Mouse (Mus musculus): ENCODE results near the gene Msi2. TPM values are rescaled to one million over a fixed set of nuclear protein-coding genes. Genes with fewer than 3 reads are reported as not detected.

The Msi2 gene
- total and polyA plus RNA-seq, 2 experiments from 2014 or later: 22.1 to 94.6 TPM

- DNase-seq (ENCODE audit: low spot score) (peak; percentile 49), ATAC-seq (ENCODE audit: insufficient read depth, low read depth) (peak; percentile 30)
- Histone ChIP-seq H3K36me3 (replicated peaks; ENCODE audit: control insufficient read depth, insufficient read depth, low read length) (no peaks in the 10 kb centered on the region), H3K9ac (replicated peaks; ENCODE audit: low read depth, low read length) (0 out of 2 replicates have a peak overlapping the region, but pooled peaks have one; percentile 10), H3K27me3 (ENCODE audit: control insufficient read depth, insufficient read depth, low read length) (no peaks in the 10 kb centered on the region), H3K4me1 (ENCODE audit: control insufficient read depth, insufficient read depth) (peaks cover 41% of the 10 kb centered on the region), H3K4me2 (ENCODE audit: low read depth, low read length) (no peak overlapping the region), H3K4me3 (ENCODE audit: low read depth, low read length) (no peak overlapping the region), H3K9me3 (replicated peaks; ENCODE audit: control insufficient read depth, low read length) (no peaks in the 10 kb centered on the region), H3K27ac (ENCODE audit: low read depth) (peak overlapping the region; percentile 89)
- 53% methylated on average over 9 of the region's 9 CpGs for WGBS
- no peak for TF ChIP-seq CTCF (IDR thresholded peaks at IDR 0.05; ENCODE audit: low read depth)
These were observed 339.5 kb downstream of the Msi2 start for GRCm38 (mm10) chr11:88378686-88379339.

DNA sequence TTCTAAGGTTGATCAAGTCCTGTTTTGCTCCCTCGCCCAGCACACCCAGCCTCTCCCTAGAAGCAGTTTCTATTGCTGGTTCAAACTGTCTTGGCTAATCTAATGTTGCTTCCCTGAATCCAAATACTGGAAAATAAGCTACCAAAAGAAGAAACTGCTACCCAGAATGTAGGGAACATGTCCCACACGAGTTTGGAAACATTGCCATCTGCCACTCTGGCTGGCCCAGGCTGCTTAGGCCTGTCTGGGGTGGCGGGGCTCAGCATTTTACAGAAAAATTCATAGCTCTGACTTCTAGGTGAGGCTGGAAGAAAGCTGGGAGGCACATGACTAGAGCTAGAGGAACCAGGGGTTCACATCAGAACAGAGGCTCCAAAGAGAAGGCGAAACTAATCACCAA, 345.7 kb downstream of the Msi2 start:
- no peak overlapping the region for H3K27ac ChIP-seq (ENCODE audit: low read depth)
- TF ChIP-seq EP300 (IDR thresholded peaks at IDR 0.05; ENCODE audit: low read depth) (no peak), CTCF (IDR thresholded peaks at IDR 0.05; ENCODE audit: low read depth) (no peak)
- H3K9ac ChIP-seq (replicated peaks; ENCODE audit: low read depth, low read length): no peak overlapping the region
- H3K27me3 ChIP-seq (ENCODE audit: control insufficient read depth, insufficient read depth, low read length): no peaks in the 10 kb centered on the region
- H3K4me1 ChIP-seq (ENCODE audit: control insufficient read depth, insufficient read depth): peaks cover 23% of the 10 kb centered on the region
- H3K9me3 ChIP-seq (replicated peaks; ENCODE audit: control insufficient read depth, low read length): no peaks in the 10 kb centered on the region
- 0 out of 2 replicates have a peak, but pooled peaks cover under 1% of the 10 kb centered on the region for H3K36me3 ChIP-seq (replicated peaks; ENCODE audit: control insufficient read depth, insufficient read depth, low read length)
- no peak overlapping the region for H3K4me2 ChIP-seq (ENCODE audit: low read depth, low read length)
- ATAC-seq (ENCODE audit: insufficient read depth, low read depth) (no peak), DNase-seq (ENCODE audit: low spot score) (no peak)
- no peak overlapping the region for H3K4me3 ChIP-seq (ENCODE audit: low read depth, low read length)
- 77% methylated on average over 4 of the region's 4 CpGs for WGBS

- DNase-seq (ENCODE audit: low spot score) (no peak), ATAC-seq (ENCODE audit: insufficient read depth, low read depth) (peak; percentile 30; the same call in 1 of the 2 replicates)
- Histone ChIP-seq H3K36me3 (replicated peaks; ENCODE audit: control insufficient read depth, insufficient read depth, low read length) (peaks cover 15% of the 10 kb centered on the region; the same call in 1 of the 2 replicates), H3K9me3 (replicated peaks; ENCODE audit: control insufficient read depth, low read length) (no peaks in the 10 kb centered on the region), H3K9ac (replicated peaks; ENCODE audit: low read depth, low read length) (no peak overlapping the region), H3K4me1 (ENCODE audit: control insufficient read depth, insufficient read depth) (peaks cover 19% of the 10 kb centered on the region), H3K27me3 (ENCODE audit: control insufficient read depth, insufficient read depth, low read length) (no peaks in the 10 kb centered on the region), H3K27ac (ENCODE audit: low read depth) (0 out of 2 replicates have a peak overlapping the region, but pooled peaks have one; percentile 15), H3K4me2 (ENCODE audit: low read depth, low read length) (no peak overlapping the region), H3K4me3 (ENCODE audit: low read depth, low read length) (no peak overlapping the region)
- TF ChIP-seq EP300 (IDR thresholded peaks at IDR 0.05; ENCODE audit: low read depth) (no peak), CTCF (IDR thresholded peaks at IDR 0.05; ENCODE audit: low read depth) (no peak)
- WGBS: 29% methylated on average over 3 of the region's 3 CpGs
These were observed 348.4 kb downstream of the Msi2 start for GRCm38 (mm10) chr11:88369898-88370297.

DNA sequence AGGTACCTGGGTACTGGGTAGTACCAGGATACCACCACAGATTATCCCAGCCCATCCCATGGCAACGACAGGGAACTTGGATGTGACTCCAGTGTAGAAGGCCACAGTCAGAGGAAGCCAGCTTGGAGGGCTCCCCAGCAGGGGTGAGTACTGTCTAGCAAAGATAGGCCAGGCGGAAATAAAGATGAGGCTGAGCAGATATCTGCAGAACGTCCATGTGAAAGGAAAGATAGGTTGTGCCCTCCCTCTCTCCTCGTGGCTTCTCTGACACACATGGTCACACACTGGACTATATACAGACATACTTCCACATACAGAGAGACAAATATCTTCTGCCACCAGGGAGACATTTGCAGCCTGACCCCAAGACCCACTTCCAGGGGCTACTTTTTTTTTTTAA, 350.8 kb downstream of the Msi2 start:
- WGBS: 61% methylated on average over 4 of the region's 4 CpGs
- no peak for ATAC-seq (ENCODE audit: insufficient read depth, low read depth)
- H3K4me1 ChIP-seq (ENCODE audit: control insufficient read depth, insufficient read depth): peaks cover 19% of the 10 kb centered on the region

DNA sequence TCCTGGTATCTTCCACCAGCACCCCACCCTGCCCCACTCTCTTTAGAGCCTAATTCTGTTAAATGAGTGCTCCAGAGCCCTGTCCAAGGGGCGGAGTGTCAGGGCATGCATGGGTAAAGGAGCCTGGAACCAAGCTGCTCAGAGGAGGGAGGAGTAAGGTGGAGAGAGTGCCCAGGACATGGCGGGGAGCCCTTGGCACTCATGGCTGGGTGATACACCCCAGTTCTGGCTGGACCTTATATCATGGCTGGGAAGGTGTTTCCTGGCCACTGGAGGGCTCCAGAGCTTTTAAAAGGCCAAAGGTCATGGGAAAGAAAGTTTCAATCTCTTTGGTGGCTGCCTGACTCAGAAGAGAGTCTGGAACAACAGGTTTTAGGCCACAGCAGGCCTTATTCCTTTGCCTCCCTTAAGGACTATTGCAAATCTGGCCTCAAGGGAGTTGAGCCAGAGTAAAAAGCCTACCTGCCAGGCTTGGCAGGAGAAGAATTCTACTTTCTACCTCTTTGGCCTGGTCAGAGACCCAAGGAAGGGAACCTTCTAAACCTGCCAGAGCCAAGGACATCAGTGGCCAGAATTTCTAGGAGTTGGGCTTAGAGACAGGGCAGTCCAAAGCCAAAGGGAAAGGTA, 352.3 kb downstream of the Msi2 start:
- H3K9me3 ChIP-seq (replicated peaks; ENCODE audit: control insufficient read depth, low read length): no peaks in the 10 kb centered on the region
- no peak overlapping the region for H3K27ac ChIP-seq (ENCODE audit: low read depth)
- H3K4me3 ChIP-seq (ENCODE audit: low read depth, low read length): no peak overlapping the region
- H3K4me2 ChIP-seq (ENCODE audit: low read depth, low read length): no peak overlapping the region
- peaks cover 18% of the 10 kb centered on the region; the same call in 1 of the 2 replicates for H3K36me3 ChIP-seq (replicated peaks; ENCODE audit: control insufficient read depth, insufficient read depth, low read length)
- no peak for DNase-seq (ENCODE audit: low spot score)
- peaks cover 19% of the 10 kb centered on the region for H3K4me1 ChIP-seq (ENCODE audit: control insufficient read depth, insufficient read depth)
- no peak for ATAC-seq (ENCODE audit: insufficient read depth, low read depth)
- no peak overlapping the region for H3K9ac ChIP-seq (replicated peaks; ENCODE audit: low read depth, low read length)
- 88% methylated on average over 2 of the region's 2 CpGs for WGBS
- TF ChIP-seq CTCF (IDR thresholded peaks at IDR 0.05; ENCODE audit: low read depth): no peak; the same call in 1 of the 2 replicates
- TF ChIP-seq EP300 (IDR thresholded peaks at IDR 0.05; ENCODE audit: low read depth): no peak
- H3K27me3 ChIP-seq (ENCODE audit: control insufficient read depth, insufficient read depth, low read length): no peaks in the 10 kb centered on the region

More for the DNA sequence above, 350.8 kb downstream of the Msi2 start:
- TF ChIP-seq EP300 (IDR thresholded peaks at IDR 0.05; ENCODE audit: low read depth) (no peak), CTCF (IDR thresholded peaks at IDR 0.05; ENCODE audit: low read depth) (no peak)
- no peak for DNase-seq (ENCODE audit: low spot score)
- Histone ChIP-seq H3K36me3 (replicated peaks; ENCODE audit: control insufficient read depth, insufficient read depth, low read length) (peaks cover 18% of the 10 kb centered on the region; the same call in 1 of the 2 replicates), H3K4me3 (ENCODE audit: low read depth, low read length) (no peak overlapping the region), H3K27ac (ENCODE audit: low read depth) (no peak overlapping the region), H3K4me2 (ENCODE audit: low read depth, low read length) (no peak overlapping the region), H3K9ac (replicated peaks; ENCODE audit: low read depth, low read length) (no peak overlapping the region), H3K9me3 (replicated peaks; ENCODE audit: control insufficient read depth, low read length) (no peaks in the 10 kb centered on the region), H3K27me3 (ENCODE audit: control insufficient read depth, insufficient read depth, low read length) (no peaks in the 10 kb centered on the region)
